Mouse (Mus musculus) hindbrain, embryonic 13.5 days (tissue): Measurements from ENCODE around the gene Hif3a. TPM values are rescaled to one million over a fixed set of nuclear protein-coding genes. Genes with fewer than 3 reads are reported as not detected.
"Not testable (repeated sequence)": the region's sequence is repeated elsewhere in the genome, so short reads cannot be mapped to it uniquely, and the experiment has no call there.

Source experiments
- ATAC-seq: fragments of 200-750 bp; cut with Nextera tagmentation; 2 replicates; pipeline ENCODE4 v1.8.0; 2017; ENCODE audit warnings: moderate TSS enrichment; ENCODE audit not compliant: low FRiP score
- H3K27ac ChIP-seq: fragments of 300-500 bp; sonication (generic); 2 replicates; pipeline ENCODE4 v1.5.1; 2015; ENCODE audit warnings: inconsistent platforms, mild to moderate bottlenecking, moderate library complexity
- H3K27me3 ChIP-seq: fragments of 300-500 bp; sonication (generic); 2 replicates; pipeline ENCODE4 v1.6.1; 2015; ENCODE audit warnings: mild to moderate bottlenecking, inconsistent platforms
- H3K36me3 ChIP-seq: fragments of 300-500 bp; sonication (generic); 2 replicates; pipeline ENCODE4 v1.6.1; 2015; ENCODE audit warnings: mild to moderate bottlenecking, inconsistent platforms
- H3K4me1 ChIP-seq: fragments of 300-500 bp; sonication (generic); replicated peaks from 2 replicates; pipeline ENCODE4 v1.6.1; 2015; ENCODE audit warnings: inconsistent platforms
- H3K4me2 ChIP-seq: fragments of 300-500 bp; sonication (generic); 2 replicates; pipeline ENCODE4 v1.6.1; 2015; ENCODE audit warnings: inconsistent platforms, mild to moderate bottlenecking, moderate library complexity
- H3K4me3 ChIP-seq: fragments of 300-500 bp; sonication (generic); 2 replicates; pipeline ENCODE4 v1.5.1; 2015; ENCODE audit warnings: mild to moderate bottlenecking, inconsistent platforms
- H3K9ac ChIP-seq: fragments of 300-500 bp; sonication (generic); 2 replicates; pipeline ENCODE4 v1.6.1; 2015; ENCODE audit warnings: mild to moderate bottlenecking, inconsistent platforms
- H3K9me3 ChIP-seq: fragments of 300-500 bp; sonication (generic); 2 replicates; pipeline ENCODE4 v1.6.1; 2016; ENCODE audit warnings: inconsistent platforms
- WGBS: fragments of 180-500 bp; shearing (Covaris S2); methylation state at CpG from one replicate; pipeline ENCODE4 v1.1.7; 2015; 5-methylcytosine and 5-hydroxymethylcytosine counted together
- polyA plus RNA-seq: library from polyadenylated mRNA; unstranded; fragments of >200 nt; fragmentation: Nextera tagmentation; extraction: Ambion mirVana; gene quantifications from 2 replicates; pipeline ENCODE4 v1.2.1, GENCODE M21; 2015

Hif3a gene
- 2.8 and 2.9 TPM in 2 replicates for polyA plus RNA-seq

DNA sequence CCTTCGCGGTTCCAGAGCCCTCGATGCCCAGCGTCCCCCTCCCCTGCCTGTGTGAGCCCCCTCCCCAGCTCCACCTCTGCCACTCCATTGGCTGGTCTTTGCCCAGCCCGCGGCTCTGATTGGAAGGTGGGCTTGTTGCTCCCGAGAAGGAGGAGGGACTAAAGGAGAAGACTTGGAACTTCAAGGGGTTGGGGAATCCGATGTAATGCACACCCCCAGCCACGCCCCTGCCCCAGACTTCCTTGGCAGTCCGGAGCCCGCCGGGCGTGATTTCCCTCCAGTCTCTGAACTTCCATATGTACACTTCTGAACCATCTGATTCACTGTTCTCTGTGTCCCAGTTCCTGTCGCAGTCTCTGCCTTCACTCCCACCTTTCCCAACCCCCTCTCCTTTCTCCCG, at the start of gene Hif3a:
TSS of gene Hif3a (minus strand) at position 39 of the 400 bp plus-strand sequence.
- H3K36me3 ChIP-seq = no peaks in the 10 kb centered on the region
- no peak within 1 kb of the TSS for H3K27ac ChIP-seq
- ATAC-seq = peak; percentile 82
- H3K27me3 ChIP-seq = peaks cover 27% of the 10 kb centered on the region
- peak within 1 kb of the TSS; percentile 43 for H3K9ac ChIP-seq
- 0% methylated on average over 15 of the region's 15 CpGs for whole genome bisulfite sequencing
- peak within 1 kb of the TSS; percentile 60 for H3K4me2 ChIP-seq
- H3K4me3 ChIP-seq = peak within 1 kb of the TSS; percentile 42
- no peaks in the 10 kb centered on the region for H3K9me3 ChIP-seq
- peaks cover 43% of the 10 kb centered on the region for H3K4me1 ChIP-seq

DNA sequence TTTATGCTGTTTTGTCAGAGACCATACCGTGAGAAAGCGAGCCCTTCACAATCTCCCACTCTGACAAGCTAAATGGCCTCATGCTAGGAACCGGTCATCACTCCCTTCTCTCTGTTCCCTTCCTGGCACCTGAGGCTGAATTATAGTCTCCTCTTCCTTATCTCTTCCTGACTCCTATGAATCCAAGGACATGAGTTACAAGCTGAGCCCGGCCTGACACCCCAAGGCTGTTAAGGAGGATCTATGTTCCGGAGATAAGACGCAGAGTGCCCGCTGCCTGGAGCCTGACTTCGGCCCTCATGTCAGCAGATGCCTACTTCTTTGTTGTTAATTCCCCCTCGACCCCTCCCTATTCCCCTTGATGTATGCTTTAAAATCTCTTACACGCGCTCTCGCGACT, 39.4 kb upstream of the Hif3a start:
- not testable (repeated sequence) for H3K27ac ChIP-seq, H3K4me1 ChIP-seq, H3K9ac ChIP-seq, ATAC-seq, H3K36me3 ChIP-seq, H3K27me3 ChIP-seq, H3K4me2 ChIP-seq, H3K9me3 ChIP-seq, H3K4me3 ChIP-seq
- 90% methylated on average over 13 of the region's 13 CpGs for WGBS

DNA sequence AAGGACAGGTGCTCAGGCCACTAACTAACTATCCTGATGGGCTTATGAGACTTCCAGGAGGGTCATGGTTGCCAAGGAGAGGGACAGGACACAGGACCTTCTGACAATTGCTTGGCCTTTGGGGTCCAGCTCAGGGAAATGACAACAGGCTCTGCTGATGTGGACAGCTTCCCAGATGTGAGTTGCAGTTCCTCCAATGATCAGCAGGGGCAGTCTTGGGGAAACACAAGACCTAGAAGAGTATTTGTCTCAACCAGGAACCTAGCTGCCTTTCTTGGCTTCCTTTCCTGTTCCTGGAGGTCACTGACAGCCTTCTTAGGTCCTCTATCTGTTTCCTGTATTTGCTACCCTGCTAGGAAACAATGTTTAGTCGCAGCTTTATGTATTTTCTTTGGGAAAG, 29.1 kb upstream of the Hif3a start:
- WGBS = 9% methylated on average over 1 of the region's 1 CpGs
- ATAC-seq = no peak
- Histone ChIP-seq H3K27ac (no peak overlapping the region), H3K4me1 (no peaks in the 10 kb centered on the region), H3K4me3 (no peak overlapping the region), H3K27me3 (no peaks in the 10 kb centered on the region), H3K9me3 (0 out of 2 replicates have a peak, but pooled peaks cover 3% of the 10 kb centered on the region), H3K4me2 (no peak overlapping the region), H3K36me3 (no peaks in the 10 kb centered on the region), H3K9ac (no peak overlapping the region)

DNA sequence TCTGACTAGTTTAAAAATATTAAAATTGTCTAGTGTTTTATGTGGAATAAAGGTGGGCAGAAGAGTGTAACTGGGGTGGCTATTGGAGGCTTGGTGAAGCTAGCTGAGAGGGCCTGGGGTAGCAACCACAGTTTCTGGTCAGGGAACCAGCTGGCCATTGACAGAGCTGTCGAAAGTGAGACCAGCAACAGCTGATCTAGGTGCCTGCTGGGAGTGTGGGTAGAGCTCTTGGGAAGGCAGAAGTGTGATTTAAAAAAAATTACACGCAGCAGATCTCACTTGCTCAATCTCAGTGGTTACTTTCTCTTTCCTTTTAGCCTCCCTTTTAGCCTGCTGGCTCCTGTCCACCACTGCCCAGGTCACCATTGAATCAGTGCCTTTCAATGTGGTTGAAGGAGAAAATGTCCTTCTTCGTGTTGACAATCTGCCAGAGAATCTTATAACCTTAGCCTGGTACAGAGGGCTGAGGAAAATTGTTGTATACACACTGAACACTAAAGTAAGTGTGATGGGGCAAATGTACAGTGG, 27.9 kb upstream of the Hif3a start:
- Histone ChIP-seq H3K4me1 (no peaks in the 10 kb centered on the region), H3K4me3 (no peak overlapping the region), H3K9ac (no peak overlapping the region), H3K9me3 (0 out of 2 replicates have a peak, but pooled peaks cover 3% of the 10 kb centered on the region), H3K27ac (no peak overlapping the region), H3K27me3 (no peaks in the 10 kb centered on the region), H3K36me3 (no peaks in the 10 kb centered on the region), H3K4me2 (no peak overlapping the region)
- 68% methylated on average over 3 of the region's 3 CpGs for WGBS
- ATAC-seq = no peak

DNA sequence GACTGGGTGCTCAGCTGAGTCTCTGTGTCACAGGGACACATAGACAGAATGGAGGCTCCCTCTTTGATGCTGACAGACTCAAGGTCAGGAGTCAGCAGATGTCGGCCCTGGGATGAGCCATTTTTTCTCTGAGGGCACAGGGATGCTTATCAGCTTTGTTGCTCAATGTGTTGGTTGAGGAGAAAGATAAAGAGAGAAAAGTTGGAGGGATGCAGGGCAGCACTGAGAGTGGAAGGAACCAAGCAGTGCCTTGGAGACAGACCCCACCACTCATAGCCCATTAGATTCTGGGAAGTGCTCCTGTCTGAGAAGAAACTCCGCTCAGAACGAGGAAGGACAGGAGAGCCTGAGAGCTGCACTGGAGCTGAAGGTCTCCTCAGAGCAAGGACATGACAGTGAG, 25.5 kb upstream of the Hif3a start:
- Histone ChIP-seq H3K4me1 (no peaks in the 10 kb centered on the region), H3K9me3 (no peaks in the 10 kb centered on the region), H3K27me3 (peaks cover 6% of the 10 kb centered on the region; the same call in 1 of the 2 replicates), H3K9ac (no peak overlapping the region), H3K4me3 (no peak overlapping the region), H3K4me2 (no peak overlapping the region), H3K27ac (no peak overlapping the region), H3K36me3 (no peaks in the 10 kb centered on the region)
- 68% methylated on average over 3 of the region's 3 CpGs for WGBS
- ATAC-seq = no peak

DNA sequence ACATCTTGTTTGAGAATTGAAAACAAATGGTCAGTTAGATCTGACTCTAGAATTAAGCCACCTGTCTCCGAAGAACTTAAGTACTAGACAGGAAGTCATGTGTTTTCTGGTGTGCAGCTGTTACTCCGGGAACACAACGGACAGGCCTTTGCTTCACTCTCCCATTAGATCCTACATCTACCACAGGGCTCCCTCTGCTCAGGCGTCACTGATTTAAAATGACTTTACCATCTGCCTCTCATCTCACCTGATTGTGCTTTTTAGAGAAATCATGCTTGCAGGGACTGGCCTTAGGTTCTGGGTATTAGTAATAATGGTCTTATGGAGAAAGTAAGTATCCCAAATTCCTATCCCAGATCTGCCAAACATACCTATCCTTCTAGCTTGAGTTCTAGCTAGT, 20.5 kb upstream of the Hif3a start:
- Histone ChIP-seq H3K9ac (no peak overlapping the region), H3K36me3 (no peaks in the 10 kb centered on the region), H3K4me3 (no peak overlapping the region), H3K4me2 (no peak overlapping the region), H3K27me3 (peaks cover 11% of the 10 kb centered on the region; the same call in 1 of the 2 replicates), H3K9me3 (no peaks in the 10 kb centered on the region), H3K4me1 (no peaks in the 10 kb centered on the region), H3K27ac (no peak overlapping the region)
- WGBS = 95% methylated on average over 4 of the region's 4 CpGs
- ATAC-seq = no peak

DNA sequence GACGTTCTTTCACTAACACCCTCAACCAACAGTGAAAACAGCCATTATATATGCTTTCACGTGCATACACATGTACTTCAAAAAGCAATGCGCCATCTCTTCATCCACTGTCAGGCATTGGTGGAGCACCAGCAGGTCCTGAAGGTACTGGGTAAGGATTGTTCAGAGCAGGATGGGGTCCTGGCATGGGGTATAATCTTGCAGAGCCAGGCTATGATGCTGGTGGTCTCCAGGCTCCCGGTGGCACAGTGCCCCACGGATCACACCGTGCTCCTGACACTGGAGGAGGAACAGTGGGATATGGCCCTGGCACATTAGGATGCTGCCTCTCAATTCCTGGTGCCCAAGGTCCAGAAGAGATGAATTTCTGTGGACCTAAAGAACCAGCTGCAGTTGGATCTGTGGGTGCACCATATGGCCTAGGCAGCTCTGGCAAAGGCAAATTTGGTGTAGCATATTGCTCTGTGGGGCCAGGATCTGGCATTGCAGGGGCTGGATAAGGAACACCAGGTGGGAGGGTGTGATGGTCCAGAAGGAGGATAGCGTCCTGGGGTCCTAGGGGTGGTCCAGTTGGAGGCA, 15.9 kb upstream of the Hif3a start:
- Histone ChIP-seq H3K27ac (no peak overlapping the region), H3K27me3 (0 out of 2 replicates have a peak, but pooled peaks cover 10% of the 10 kb centered on the region), H3K9ac (no peak overlapping the region), H3K4me3 (no peak overlapping the region), H3K9me3 (no peaks in the 10 kb centered on the region), H3K4me2 (no peak overlapping the region), H3K4me1 (no peaks in the 10 kb centered on the region), H3K36me3 (no peaks in the 10 kb centered on the region)
- 89% methylated on average over 7 of the region's 7 CpGs for WGBS
- no peak for ATAC-seq

DNA sequence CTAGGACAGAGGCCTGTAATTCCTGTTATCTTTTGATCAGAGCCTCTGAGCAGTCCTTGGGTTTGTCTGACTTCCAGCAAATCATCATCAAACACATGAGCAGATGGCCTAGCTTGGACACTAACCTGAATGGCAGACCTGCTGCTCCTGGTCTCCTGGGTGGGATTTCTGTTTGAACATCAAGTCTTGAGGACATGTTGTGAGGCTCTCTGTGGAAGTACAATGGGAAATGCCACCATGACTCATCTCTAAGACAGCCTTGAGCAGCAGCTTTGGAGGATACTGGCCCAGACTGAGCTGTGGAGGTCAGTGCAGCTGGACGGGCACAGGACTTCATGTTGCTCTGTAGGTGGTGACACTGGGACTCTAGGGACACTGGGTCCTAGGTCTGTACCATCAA, 14.3 kb upstream of the Hif3a start:
- no peak overlapping the region for H3K9ac ChIP-seq
- no peak overlapping the region for H3K27ac ChIP-seq
- H3K9me3 ChIP-seq = no peaks in the 10 kb centered on the region
- 0 out of 2 replicates have a peak, but pooled peaks cover 2% of the 10 kb centered on the region for H3K27me3 ChIP-seq
- no peaks in the 10 kb centered on the region for H3K4me1 ChIP-seq
- 82% methylated on average over 1 of the region's 1 CpGs for WGBS
- no peak overlapping the region for H3K4me2 ChIP-seq
- H3K4me3 ChIP-seq = no peak overlapping the region
- no peaks in the 10 kb centered on the region for H3K36me3 ChIP-seq
- ATAC-seq = no peak

DNA sequence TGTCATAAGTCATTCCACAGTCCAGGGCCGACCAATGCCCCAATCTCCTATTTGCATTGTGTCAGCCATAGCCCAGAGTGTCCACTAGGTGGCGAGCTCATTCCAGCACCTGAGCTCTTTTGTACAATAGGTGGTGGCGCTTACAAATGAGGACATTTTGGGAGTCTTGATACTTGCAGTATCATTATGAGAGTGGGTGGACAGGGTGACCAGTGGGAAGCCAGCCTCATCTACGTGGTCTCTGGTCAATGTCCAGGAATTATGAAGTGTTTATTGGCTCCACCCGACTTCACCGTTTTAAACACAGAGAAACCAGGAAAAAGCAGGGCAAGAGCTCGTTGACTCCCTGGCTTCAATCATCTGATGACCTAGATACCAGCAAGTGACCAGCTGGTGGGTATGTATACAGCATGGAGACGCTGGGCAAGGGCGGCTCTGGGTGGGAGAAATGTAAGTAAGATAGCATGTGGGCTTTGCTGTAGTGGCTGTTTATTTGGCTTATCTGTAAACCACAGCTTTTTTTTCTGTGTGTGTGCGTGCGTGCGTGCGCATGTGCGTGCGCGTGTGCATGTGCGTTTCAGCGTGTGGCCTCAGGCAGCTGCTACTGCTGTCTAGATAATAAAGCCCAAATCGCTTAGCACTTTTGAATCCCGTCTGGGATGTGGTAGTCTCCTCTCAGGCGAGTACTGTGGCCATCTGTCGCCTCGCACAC, 11.8 kb upstream of the Hif3a start, which contains the start of gene Psg16:
TSS of gene Psg16 (plus strand) at position 137 of the 712 bp plus-strand sequence.
- peak; percentile 84 for ATAC-seq
- H3K27ac ChIP-seq = no peak within 1 kb of the TSS
- H3K9ac ChIP-seq = no peak within 1 kb of the TSS
- H3K27me3 ChIP-seq = 0 out of 2 replicates have a peak, but pooled peaks cover 2% of the 10 kb centered on the region
- H3K4me1 ChIP-seq = no peaks in the 10 kb centered on the region
- 73% methylated on average over 23 of the region's 23 CpGs for WGBS
- H3K4me2 ChIP-seq = peak within 1 kb of the TSS; percentile 21; the same call in 1 of the 2 replicates
- no peaks in the 10 kb centered on the region for H3K9me3 ChIP-seq
- H3K36me3 ChIP-seq = no peaks in the 10 kb centered on the region
- 0 out of 2 replicates have a peak within 1 kb of the TSS, but pooled peaks have one; percentile 2 for H3K4me3 ChIP-seq

DNA sequence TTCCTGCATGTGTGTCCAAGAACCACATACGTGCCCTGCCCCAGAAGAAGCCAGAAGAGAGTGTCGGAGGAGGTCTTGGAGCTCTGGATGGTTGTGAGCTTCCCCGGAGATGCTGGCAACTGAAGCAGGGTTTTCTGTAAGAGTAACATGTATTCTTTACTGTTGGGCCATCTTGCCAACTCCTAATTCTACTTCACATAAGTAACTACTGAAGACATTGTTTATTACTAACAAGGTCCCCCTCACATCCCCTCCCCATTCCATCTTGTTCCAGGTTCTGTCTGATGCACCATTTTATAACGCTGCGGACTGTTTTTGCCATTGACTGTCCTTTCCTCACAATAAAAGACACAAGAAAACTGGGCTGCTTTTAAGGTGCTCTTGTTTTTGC, 11.3 kb upstream of the Hif3a start:
- Histone ChIP-seq H3K9ac (no peak overlapping the region), H3K4me3 (no peak overlapping the region), H3K9me3 (no peaks in the 10 kb centered on the region), H3K4me2 (no peak overlapping the region), H3K36me3 (no peaks in the 10 kb centered on the region), H3K27ac (no peak overlapping the region), H3K4me1 (no peaks in the 10 kb centered on the region), H3K27me3 (peaks cover 2% of the 10 kb centered on the region; the same call in 1 of the 2 replicates)
- 53% methylated on average over 5 of the region's 5 CpGs for WGBS
- ATAC-seq = no peak

DNA sequence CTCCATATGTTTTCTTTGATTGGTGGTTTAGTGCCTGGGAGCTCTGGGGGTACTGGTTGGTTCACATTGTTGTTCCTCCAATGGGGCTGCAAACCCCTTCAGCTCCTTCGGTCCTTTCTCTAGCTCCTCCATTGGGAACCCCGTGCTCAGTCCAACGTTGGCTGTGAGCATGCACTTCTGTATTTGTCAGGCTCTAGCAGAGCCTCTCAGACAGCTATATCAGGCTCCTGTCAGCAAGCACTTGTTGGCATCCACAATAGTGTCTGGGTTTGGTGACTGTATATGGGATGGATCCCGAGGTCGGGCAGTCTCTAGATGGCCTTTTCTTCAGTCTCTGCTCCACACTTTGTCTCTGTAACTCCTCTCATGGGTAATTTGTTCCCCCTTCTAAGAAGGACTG, 5.4 kb upstream of the Hif3a start:
- peaks cover 12% of the 10 kb centered on the region for H3K27me3 ChIP-seq
- not testable (repeated sequence) for H3K9ac ChIP-seq, H3K27ac ChIP-seq, H3K4me3 ChIP-seq, H3K36me3 ChIP-seq, H3K4me1 ChIP-seq, H3K4me2 ChIP-seq, H3K9me3 ChIP-seq, ATAC-seq
- 68% methylated on average over 5 of the region's 5 CpGs for WGBS

DNA sequence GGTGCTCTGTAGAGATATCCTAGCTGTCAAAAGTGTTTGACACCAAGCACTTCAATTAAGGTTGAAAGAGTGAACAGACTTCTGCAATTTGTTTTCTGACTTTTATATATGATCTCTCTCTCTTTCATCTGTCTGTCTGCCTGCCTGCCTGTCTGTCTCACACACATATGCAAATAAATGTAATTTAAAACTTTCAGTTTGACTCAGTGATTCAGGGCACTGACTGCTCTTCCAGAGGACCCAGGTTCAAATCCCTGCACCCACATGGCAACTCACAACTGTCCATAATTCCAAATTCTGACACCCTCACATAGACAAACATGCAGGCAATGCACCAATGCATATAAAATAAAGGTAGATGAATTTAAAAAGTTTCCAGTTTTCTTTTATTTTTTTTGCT, 4.8 kb upstream of the Hif3a start:
- no peak for ATAC-seq

More for the DNA sequence above, 4.8 kb upstream of the Hif3a start:
- Histone ChIP-seq H3K27me3 (peaks cover 15% of the 10 kb centered on the region), H3K9me3 (no peaks in the 10 kb centered on the region), H3K36me3 (no peaks in the 10 kb centered on the region), H3K9ac (no peak overlapping the region), H3K27ac (no peak overlapping the region), H3K4me2 (no peak overlapping the region), H3K4me3 (no peak overlapping the region), H3K4me1 (peaks cover 6% of the 10 kb centered on the region)
